Mouse (Mus musculus) left cerebral cortex, adult 2 months (tissue): ENCODE results near the gene Rhbdl1. TPM values are rescaled to one million over a fixed set of nuclear protein-coding genes. Genes with fewer than 3 reads are reported as not detected.

Source experiments
- DNase-seq, 2 experiments: peaks; one replicate each; pipeline ENCODE4 v3.0.0; 2021 to 2022; ENCODE audit warnings: low spot score in 2 of 2, mixed read lengths in 1 of 2; ENCODE audit errors: extremely low spot score in 1 of 2
- H3K27ac ChIP-seq: fragments of 200-600 bp; 2 replicates; pipeline ENCODE4 v1.8.1; 2022
- H3K4me3 ChIP-seq: fragments of 200-600 bp; 2 replicates; pipeline ENCODE4 v1.8.1; 2022
- CTCF ChIP-seq: fragments of 200-600 bp; IDR thresholded peaks from 2 replicates; pipeline ENCODE4 v1.8.1; 2022; ENCODE audit warnings: antibody characterized with exemption, mild to moderate bottlenecking, moderate library complexity
- intact Hi-C: fragments of 180-260 bp; cut with DNase I; formaldehyde crosslinking; loops from one replicate; pipeline ENCODE4 v1.15.1; 2025
- long read RNA-seq, 2 experiments: library from polyadenylated mRNA; stranded (forward); transcript quantifications; one replicate each; pipeline ENCODE4 v2.0.0; 2021; ENCODE audit warnings: borderline mapping rate in 2 of 2
- total RNA-seq, 2 experiments: library from RNA; stranded (reverse); gene quantifications; 2 replicates each; pipeline ENCODE4 v1.2.3; 2021

The Rhbdl1 gene
- 10 to 100 TPM; 36.3 to 39.6 TPM for total RNA-seq
- long read RNA-seq, experiment 1, transcript Rhbdl1-201 (8 exons, 1,711 nt) = major isoform, 38 of 140 reads
- long read RNA-seq, experiment 1, partial matches to known transcripts = 56 of 140 reads
- long read RNA-seq, experiment 1, other reads (novel, unspliced or antisense) = 46 of 140 reads
- long read RNA-seq, experiment 2, transcript Rhbdl1-201 (8 exons, 1,711 nt) = major isoform, 17 of 107 reads
- long read RNA-seq, experiment 2, partial matches to known transcripts = 54 of 107 reads
- long read RNA-seq, experiment 2, other reads (novel, unspliced or antisense) = 35 of 107 reads

DNA sequence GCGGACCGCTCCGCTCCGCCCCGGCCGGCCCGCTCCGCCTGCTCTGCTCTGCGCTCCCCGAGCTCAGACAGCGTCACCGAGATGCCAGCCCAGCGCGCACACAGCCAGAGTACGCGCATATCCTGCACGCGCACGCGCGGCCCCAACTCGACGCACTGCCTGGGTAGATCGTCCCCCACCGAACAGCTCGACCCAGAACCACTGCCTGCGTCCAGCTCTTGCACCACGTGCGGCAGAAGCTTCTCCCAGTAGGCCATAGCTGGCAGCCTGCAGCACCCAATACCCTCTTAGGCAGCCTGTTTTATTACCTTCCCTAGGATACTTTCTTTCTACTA lies at the start of gene Rhbdl1:
TSS of gene Rhbdl1 (minus strand) at position 220 of the 335 bp plus-strand sequence.
- no peak for TF ChIP-seq CTCF
- H3K4me3 ChIP-seq = peak within 1 kb of the TSS; percentile 66
- peak; percentile 83 to 85 for DNase-seq
- intact Hi-C loops = no loop called here
- peak within 1 kb of the TSS; percentile 96 for H3K27ac ChIP-seq

DNA sequence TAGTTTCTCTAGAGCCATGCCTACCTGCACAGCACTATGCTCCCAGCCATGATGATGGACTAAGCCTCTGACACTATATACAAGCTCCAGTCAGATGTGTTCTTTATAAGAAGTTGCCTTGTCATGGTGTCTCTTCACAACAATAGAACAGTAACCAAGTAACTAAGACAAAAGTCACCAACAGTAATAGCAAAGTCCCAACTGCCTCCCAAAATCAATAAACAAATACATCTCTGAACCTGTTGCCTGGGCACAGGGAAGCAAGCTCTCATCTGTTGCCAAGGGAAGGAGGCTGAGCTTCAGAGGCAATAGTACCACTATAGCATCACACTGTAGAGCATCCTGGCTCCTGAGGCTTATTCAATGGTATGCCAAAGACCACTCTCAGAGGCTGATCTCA lies 49.7 kb upstream of the Rhbdl1 start:
- no peak for DNase-seq
- Histone ChIP-seq H3K4me3 (no peak overlapping the region), H3K27ac (no peak overlapping the region)
- intact Hi-C loops = no loop called here
- TF ChIP-seq CTCF = no peak

DNA sequence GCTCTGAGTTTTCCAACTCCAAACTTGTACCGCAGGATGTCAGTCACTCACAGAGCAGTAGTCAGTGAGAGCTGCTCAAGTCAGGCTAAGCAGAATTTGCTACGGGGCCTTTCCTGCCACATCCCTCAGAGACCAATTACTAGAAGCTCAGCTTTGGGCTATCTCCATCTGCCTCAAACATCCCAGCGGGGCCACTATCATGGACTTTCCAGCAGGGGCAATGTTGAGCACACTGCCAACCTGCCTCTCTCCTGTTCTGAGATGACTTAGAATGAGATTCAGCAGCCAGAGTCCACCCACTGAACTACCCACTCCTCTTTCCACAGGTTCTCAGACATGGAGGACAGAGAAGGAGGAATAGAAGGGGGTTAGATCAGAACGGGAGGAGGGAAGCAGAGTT lies 48.5 kb upstream of the Rhbdl1 start:
- H3K27ac ChIP-seq = no peak overlapping the region
- intact Hi-C loops = no loop called here
- peak; percentile 66 for TF ChIP-seq CTCF

DNA sequence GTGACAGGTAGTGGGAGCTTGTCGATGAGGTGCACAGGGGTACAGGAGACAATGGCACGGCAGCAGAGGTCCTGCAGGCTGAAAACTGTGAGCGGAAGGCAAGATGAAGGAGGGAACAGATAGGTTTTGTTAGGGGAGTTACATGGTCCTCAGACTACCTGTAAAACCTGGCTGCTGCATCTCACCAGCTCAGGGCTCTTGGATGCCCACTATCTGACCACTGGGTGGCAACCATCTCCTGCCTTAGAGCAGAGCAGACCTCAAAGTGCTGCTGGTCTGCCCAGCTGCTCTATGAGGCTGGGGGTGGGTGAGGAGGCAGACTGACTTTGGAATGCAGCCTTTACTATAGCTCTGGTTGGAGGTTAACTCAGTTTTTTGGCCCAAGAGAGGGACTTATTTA lies 46.7 kb upstream of the Rhbdl1 start:
- no peak overlapping the region for H3K27ac ChIP-seq
- TF ChIP-seq CTCF = peak; percentile 31
- no peak overlapping the region for H3K4me3 ChIP-seq
- intact Hi-C loops = no loop called here
- no peak for DNase-seq

More for the DNA sequence above, 48.5 kb upstream of the Rhbdl1 start:
- no peak for DNase-seq
- H3K4me3 ChIP-seq = no peak overlapping the region

DNA sequence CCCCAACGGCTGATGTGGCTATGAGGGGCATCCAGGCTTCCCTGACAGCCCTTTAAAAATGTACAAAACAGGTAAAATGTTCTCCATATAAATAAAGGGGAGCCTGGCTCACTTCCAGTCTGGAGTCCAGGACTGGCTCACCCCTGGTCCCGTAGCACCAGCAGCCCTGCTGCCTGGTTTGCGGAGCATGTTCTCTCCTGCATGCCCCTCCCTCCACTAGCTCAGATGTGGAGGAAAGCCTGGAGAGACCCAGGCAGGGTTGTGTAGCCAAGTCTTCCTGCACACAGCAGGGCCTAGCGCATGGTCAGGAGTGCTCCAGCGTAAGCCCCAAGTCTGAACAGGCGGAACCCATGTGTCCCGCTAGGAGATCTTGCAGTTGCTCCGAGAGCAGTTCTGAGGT lies 46.2 kb upstream of the Rhbdl1 start:
- no peak overlapping the region for H3K27ac ChIP-seq
- TF ChIP-seq CTCF = no peak
- no peak overlapping the region for H3K4me3 ChIP-seq
- DNase-seq = no peak
- intact Hi-C loops = no loop called here

DNA sequence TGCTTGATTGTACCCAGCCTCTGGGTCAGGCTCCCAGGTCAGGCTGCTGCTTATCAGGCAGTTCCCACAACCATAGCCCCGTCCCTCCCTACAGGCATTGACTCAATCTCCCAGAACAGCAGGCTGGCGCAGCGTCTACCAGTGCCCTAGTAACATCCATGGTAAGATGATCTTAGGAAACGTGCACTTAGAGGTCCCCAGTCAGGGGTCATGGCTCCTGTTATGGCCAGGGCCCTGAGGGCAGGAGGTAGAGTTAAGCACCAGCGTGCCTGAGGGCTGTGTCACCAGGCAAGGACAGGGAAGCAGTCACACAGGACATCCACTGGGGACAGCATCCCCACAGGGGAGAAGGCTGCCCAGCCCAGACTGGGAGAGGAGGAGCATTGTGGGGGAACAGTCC lies 45.2 kb upstream of the Rhbdl1 start:
- intact Hi-C loops = no loop called here
- H3K27ac ChIP-seq = no peak overlapping the region

DNA sequence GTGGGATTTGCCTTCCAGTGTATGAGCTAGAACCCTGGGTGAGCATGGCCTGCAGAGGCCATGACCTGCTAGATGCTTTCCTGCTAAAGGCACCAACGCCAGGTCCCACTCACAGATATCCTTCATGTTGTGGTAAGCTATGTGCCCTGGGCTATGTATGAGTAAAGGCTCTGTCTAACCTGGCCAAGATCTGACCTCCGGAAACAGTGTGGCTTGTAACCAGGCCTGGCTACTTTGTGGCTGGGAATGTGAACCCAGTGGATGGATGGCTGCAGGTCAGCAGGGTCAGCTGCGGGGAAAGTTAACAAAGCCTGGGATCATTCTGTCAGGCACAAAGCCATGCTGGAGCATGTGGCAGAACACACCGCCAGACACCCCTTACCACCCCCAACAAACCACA lies 44.6 kb upstream of the Rhbdl1 start:
- H3K27ac ChIP-seq = no peak overlapping the region
- intact Hi-C loops = no loop called here
- no peak for DNase-seq
- no peak for TF ChIP-seq CTCF
- H3K4me3 ChIP-seq = no peak overlapping the region

More for the DNA sequence above, 45.2 kb upstream of the Rhbdl1 start:
- DNase-seq = no peak
- TF ChIP-seq CTCF = no peak; the same call in none of the 2 replicates
- H3K4me3 ChIP-seq = no peak overlapping the region

DNA sequence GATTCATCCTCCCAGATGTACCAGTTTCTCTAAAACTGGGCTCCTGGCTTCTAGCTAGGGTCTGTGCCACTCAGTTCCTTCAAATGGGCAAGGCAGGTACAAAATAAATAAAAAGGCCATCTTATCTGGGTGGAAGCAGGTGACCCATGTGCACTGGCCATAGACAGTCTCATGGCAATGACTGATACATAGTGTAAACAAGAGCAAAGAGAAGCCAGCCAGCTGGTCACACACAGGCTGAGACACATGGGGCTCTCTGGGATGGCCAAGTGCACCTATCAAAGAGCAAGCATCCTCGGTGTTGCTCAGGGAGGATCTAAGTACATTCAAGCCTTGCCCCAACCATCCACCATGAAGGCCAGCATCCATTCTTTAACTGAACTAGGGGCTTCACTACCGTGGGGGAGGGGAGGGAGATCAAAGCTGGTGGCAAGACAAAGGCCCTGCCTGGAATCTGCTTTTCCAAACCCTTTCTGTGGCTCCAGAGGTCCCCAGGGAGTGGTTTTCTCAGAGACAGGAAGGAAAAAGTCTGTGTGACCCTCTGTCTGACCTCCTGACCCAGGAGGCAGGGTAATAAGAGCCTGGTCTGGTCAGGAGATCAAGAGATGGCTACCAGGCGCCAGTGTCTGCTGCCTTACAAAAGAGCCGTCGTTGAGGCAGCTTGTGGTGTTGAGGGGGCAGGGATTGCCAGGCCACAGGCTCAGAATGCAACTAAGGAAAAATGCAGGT lies 44.0 kb upstream of the Rhbdl1 start:
- intact Hi-C loops = no loop called here

DNA sequence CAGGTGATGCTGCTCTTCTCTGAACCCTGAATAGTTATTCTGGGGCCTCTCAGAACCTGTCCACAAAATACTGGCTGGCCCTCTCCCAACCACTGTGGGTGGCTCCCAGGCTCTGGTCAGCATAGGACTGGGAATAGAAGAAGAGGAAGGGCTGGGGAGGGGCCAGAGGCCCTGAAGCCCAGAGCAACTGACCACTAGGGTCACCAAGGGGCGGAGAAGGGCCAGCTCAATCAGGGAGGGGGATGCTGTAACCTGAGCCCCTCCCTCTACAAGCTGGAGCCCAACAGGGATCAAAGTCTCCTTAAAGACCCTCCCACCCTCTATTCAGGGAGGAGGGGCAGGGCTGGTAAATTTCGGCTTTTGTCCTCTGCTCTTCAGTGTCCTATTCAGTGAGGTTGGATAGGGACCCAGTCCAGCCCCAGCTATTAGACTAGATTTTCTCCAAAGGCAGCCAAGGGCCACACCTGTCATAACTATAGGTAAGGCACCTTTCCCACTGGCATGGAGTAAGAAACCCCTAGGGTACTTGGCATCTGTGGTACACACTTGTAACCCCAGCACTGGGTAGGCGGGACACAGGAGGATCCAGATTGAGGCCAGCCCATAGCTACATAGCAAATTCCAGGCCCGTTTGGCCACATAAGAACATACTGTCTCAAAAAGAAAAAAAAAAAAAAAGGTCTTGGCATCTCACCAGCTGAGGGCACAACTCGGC lies 43.3 kb upstream of the Rhbdl1 start, which contains the start of gene Wfikkn1:
TSS of gene Wfikkn1 (minus strand) at position 663 of the 715 bp plus-strand sequence.
- Histone ChIP-seq H3K27ac (0 out of 2 replicates have a peak within 1 kb of the TSS, but pooled peaks have one; percentile 11), H3K4me3 (no peak within 1 kb of the TSS)
- no peak for DNase-seq
- intact Hi-C loops = no loop called here
- TF ChIP-seq CTCF = no peak

More for the DNA sequence above, 44.0 kb upstream of the Rhbdl1 start:
- no peak for TF ChIP-seq CTCF
- DNase-seq = no peak
- Histone ChIP-seq H3K27ac (no peak overlapping the region), H3K4me3 (no peak overlapping the region)

DNA sequence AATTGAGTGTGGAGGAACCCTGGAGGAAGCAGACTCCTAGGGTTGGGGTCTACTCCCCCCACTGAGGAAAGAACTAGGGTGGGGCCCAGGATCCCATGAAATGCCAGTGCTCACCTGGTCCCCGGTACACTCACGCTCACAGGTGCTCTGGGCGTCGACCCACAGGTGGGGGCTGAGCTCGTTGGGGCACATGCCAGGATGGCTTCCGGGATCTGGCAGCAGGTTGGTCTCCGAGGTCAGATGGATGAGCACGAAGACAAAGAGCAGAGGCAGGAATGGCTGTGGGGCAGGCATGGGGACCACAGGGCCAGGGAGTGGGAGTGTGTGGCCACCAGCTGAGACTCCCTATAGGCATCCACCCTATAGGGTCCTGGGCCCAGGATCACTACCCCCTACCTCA lies 42.7 kb upstream of the Rhbdl1 start:
- H3K27ac ChIP-seq = no peak overlapping the region
- intact Hi-C loops = loop anchor here (5.0 kb wide), 1 partner anchor 38 kb away; the partner anchor contains the start of gene Rab40c
- no peak for TF ChIP-seq CTCF

DNA sequence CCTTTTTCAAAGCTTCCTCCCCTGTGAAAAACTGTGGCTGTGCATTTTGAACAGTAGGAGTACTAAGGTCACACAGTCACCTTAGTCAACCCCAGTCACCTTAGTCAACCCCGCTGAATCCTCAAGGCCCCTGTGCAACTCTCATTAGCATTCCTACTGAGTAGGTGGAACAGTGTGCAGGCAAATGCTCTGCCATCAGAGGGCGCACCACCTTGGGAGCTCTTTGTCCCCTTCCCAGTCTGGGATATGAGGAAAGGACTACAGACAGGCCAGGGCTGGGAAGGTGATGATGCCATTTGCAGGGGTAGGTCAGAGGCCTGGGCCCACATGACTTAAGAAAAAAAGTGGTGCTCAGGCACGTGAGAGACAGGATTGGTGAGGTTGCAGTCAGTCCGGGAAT lies 42.2 kb upstream of the Rhbdl1 start:
- Histone ChIP-seq H3K27ac (no peak overlapping the region), H3K4me3 (no peak overlapping the region)
- peak in 1 of 2 experiments; percentile 55 for DNase-seq
- intact Hi-C loops = loop anchor here (5.0 kb wide), 1 partner anchor 38 kb away; the partner anchor contains the start of gene Rab40c
- TF ChIP-seq CTCF = peak; percentile 60

More for the DNA sequence above, 42.7 kb upstream of the Rhbdl1 start:
- no peak for DNase-seq
- H3K4me3 ChIP-seq = no peak overlapping the region
